Mouse (Mus musculus) kidney, adult 18-20 months (tissue): Measurements from ENCODE around the gene Clca4a.
"Not testable (repeated sequence)": the region's sequence is repeated elsewhere in the genome, so short reads cannot be mapped to it uniquely, and the experiment has no call there.

Experiments used
- DNase-seq: peaks from one replicate; pipeline ENCODE4 v3.0.0; 2021

Clca4a gene

GRCm38 (mm10) chr3:144974945-144975344 is at the start of gene Clca4a:
TSS of gene Clca4a (minus strand) at chr3:144975045.
- no peak for DNase-seq

- DNase-seq, result no peak
Measured at GRCm38 (mm10) chr3:145017807-145018206, 43.0 kb upstream of the Clca4a start.

- DNase-seq, result no peak
Measured at GRCm38 (mm10) chr3:145004422-145004821, 29.6 kb upstream of the Clca4a start.

DNA sequence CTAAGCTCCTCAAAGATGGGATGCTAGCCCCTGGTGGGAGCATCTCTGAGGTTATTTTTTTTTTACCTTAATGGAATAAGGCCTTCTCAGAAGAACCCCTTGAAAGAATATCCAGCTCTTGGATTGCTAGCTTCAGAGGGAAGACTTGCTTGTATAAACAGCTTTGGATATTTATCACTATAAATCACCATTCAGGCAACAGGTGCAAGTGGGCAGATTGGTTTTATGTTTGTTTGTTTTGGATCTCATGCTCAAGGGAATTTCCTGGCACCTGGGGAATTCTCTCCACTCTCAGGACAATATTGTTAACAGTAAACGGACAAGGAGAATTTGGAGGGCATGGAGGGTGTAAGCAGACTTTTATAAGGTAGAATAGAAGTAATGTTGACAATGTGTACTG is 26.1 kb upstream of the Clca4a start:
- DNase-seq, result no peak

- DNase-seq, result no peak
Measured at GRCm38 (mm10) chr3:144993055-144993454, 18.2 kb upstream of the Clca4a start.

GRCm38 (mm10) chr3:144992618-144993017 is 17.8 kb upstream of the Clca4a start:
- DNase-seq, result no peak

- no peak for DNase-seq
Measured at GRCm38 (mm10) chr3:144985890-144986289, 11.0 kb upstream of the Clca4a start.

DNA sequence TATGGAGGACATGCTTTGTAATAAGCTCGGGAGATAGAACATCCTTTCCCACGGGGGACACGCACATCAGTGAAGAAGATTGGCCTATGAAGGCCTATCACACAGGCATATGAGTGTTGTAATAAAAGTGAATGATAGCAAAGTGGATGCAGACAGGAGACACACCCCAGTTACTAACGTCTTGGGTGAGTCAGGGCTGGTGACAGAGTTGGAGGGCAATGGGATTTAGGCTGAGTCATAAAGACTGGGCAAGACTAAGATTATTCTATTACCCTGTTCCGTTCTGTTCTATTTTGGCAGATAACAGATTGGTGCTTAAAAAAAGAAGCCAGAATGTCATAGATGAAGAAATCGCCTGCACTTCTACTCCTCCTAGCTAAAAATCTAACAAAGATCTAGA is 5.7 kb upstream of the Clca4a start:
- DNase-seq, result no peak

DNA sequence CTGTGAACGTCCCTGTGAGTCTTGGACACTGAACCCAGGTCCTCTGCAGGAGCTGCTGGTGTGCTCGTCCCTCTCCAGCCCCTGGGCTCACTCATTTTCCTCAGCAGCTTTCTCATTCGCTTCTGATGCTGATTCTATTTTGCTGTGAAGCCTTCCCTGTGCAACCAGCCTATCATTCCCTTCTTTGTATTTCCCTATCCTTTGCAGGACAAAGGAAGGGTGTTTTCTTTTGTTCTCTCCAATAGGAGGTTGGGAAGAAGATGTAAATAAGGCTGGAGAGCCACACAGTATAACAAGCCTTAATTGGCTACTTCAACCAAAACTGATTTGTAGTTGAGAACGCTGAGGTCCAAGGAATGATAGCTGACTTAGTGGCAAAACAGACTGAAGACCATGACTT is 2.8 kb upstream of the Clca4a start:
- DNase-seq, result no peak

GRCm38 (mm10) chr3:144976091-144976490 is 1.2 kb upstream of the Clca4a start:
- no peak for DNase-seq

DNA sequence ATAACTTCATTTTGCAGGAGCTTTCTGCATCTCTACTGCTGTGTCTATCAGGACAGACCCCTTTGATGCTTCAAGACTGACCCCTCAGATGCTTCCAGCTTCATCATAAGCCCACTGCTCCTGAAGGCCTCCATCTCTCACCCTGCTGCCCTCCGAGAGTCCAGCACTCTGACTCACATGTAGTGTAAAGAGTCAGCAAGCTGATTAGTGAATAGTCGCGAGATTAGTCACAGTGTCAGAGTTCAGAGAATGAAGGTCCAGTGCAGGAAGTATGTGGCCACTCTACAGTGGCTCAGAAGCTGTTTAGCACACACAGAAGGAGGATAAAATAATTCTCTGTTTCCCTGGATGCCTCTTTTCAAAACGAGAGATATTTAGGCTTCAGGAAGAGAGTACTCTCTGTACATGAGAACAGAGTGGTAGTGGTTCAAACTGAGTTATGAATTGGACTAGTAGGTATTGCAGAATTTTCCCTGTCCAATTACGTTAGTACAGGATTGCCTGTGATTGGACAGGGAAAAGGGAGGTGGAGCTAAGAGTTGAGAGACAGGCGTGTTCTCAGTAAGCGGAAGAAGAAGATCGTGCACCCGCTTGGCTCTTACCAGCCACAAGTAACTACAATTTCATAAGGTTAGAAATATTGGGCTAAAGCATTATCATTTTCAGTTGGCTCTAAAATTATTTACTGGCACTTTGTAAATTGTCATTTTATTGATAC is 3.1 kb downstream of the Clca4a start:
- DNase-seq, result no peak

GRCm38 (mm10) chr3:144969755-144970154 is 5.1 kb downstream of the Clca4a start:
- no peak for DNase-seq

DNA sequence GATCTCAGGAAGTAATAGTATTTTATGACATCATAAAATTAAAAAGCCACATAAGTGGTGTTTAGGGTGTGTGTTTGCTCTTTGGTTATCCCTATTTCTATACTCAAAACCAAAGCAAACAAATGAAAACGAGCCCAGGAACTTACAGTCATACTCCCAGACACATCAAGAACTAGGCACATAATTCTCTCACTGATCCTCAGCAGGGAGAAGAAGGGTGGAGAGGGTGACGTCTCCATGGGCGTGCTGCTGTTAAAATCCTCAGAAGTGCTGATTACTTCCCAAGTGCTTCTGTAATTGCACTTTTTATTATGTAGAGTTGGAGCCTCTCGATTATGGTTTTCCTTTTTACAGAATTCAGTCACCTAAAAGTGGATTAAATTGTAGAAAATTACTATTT is 8.8 kb downstream of the Clca4a start:
- no peak for DNase-seq

DNA sequence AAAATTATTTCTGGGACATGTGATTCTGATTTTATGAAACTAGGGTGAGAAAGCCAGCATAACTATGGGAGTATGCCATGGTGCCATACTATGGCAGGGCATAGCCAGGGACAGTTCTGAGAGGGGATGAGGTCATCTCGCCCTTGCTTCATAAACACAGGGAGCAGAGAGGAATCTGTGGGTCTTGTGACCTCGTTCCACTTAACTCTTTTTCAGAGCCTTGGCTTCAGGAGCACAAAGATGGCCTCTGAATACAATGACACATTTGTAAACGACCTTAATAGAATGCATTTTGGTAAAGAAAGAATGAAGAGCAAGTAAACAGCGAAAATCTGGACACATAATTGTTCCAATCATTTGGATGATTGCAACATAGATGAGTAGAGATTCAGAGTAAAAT is 24.0 kb downstream of the Clca4a start:
- DNase-seq, result no peak

DNA sequence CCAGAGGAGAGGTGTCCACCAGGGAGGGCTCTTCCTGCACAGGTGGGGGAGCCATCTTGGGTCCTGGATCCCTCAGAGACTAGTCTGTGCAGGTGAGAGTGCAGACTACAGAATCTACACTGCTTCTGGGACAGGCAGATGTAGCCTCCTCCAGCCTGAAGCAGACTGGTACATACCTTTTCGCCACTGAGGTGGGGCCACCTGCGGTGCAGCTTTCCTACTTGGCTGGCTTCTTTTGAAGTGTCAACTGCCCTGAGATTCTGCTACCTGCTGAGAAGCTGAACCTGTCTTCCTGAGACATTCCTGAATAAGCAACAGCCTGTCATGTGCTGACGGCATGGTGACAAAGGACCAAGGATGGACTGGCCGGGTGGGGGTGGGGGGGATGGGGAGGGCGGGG is 27.5 kb downstream of the Clca4a start:
- DNase-seq, result not testable (repeated sequence)

DNA sequence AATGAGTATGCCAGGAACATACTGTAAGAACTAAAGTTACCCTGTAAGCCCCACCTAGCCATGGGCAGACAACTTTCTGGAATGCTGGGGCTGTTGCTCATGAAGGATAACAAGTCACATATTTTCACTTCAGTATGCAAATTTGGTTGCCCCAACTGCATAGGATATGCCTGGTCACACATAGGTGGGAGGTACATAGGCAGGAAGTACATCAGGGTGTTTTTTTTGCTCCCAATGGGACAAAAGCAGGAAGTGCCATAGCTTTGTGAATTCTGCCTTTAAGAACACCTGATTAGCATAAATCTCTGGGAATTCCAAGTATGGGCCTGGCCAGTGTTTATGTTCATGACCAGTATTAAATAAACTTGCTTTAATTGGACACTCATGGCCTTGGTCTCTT is 41.2 kb downstream of the Clca4a start:
- not testable (repeated sequence) for DNase-seq

GRCm38 (mm10) chr3:144933011-144933491 is 41.8 kb downstream of the Clca4a start:
- DNase-seq, result no peak

DNA sequence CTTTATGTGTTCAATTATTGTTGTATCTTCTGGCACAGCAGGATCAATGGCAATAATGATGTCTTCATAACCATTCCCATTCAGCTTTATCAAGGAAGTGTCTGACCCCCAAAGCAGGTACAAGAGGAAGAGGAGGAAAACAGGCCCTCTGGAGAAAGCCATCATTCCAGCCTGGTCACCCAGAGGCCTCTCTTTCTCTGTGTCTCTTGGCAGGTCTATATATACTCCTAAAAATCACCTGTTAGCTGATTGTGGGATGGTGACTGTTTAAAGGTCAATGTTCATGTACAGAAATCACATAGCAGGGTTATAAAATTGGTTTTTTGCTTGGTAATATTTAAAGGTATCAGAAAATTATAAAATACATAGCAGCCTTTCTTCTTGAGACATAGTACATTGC is 42.5 kb downstream of the Clca4a start, which contains the start of gene Clca4b:
TSS of gene Clca4b (minus strand) at position 195 of the 400 bp plus-strand sequence.
- DNase-seq, result no peak

- no peak for DNase-seq
Measured at GRCm38 (mm10) chr3:144914014-144914413, 60.8 kb downstream of the Clca4a start.
